ENCODE assay signal across 9 mouse cellular contexts in genomic region chr11:106158930-106159215, GRCm38 (mm10). TPM values are rescaled to one million over a fixed set of nuclear protein-coding genes. Genes with fewer than 3 reads are reported as not detected.
DNase-seq lines count a peak whose midpoint lies in the region; ATAC-seq and TF ChIP-seq lines count a peak whose summit lies in the region.
"Had no signal": no experiment of that assay in that cellular context is flagged by ENCODE, and none has a peak within 500 bp of the region (broad histone marks: within the 10 kb centered on the region; RNA-seq: fewer than 3 reads in every experiment).

No protein-coding gene starts in this region.

- 35% methylated on average over 9 of the region's 9 CpGs for WGBS in heart, embryonic 16.5 days
- WGBS in forebrain, embryonic 16.5 days, result 40% methylated on average over 9 of the region's 9 CpGs

- no peaks in the 10 kb centered on the region for H3K27me3 ChIP-seq in heart, embryonic 16.5 days (ENCODE audit: control insufficient read depth, insufficient read depth, low read length)
- peaks cover 3% of the 10 kb centered on the region; the same call in 1 of the 2 replicates for H3K27me3 ChIP-seq in G1E (ENCODE audit: insufficient read depth, low read length)
- H3K27me3 ChIP-seq in forebrain, embryonic 16.5 days (replicated peaks; ENCODE audit: control insufficient read depth, insufficient read depth, low read length), result no peaks in the 10 kb centered on the region
- H3K27me3 ChIP-seq: Patski had no signal

- no peak for DNase-seq in heart, postnatal 25 days (ENCODE audit: low spot score)
- no peak for DNase-seq in G1E (ENCODE audit: low spot score)
- peak; percentile 26 for DNase-seq in lung, postnatal 14 days
- no peak for DNase-seq in left cerebral cortex, adult 18-20 months (ENCODE audit: low spot score in 2 of 2)
- no peak for DNase-seq in cerebellum, postnatal 36 days
- DNase-seq in embryo, embryonic 10 days (ENCODE audit: low spot score), result no peak

- peaks cover 25% of the 10 kb centered on the region for H3K36me3 ChIP-seq in heart, embryonic 16.5 days (ENCODE audit: control insufficient read depth, insufficient read depth)
- peaks cover 73% of the 10 kb centered on the region for H3K36me3 ChIP-seq in G1E (replicated peaks)
- H3K36me3 ChIP-seq in forebrain, embryonic 16.5 days (ENCODE audit: control insufficient read depth, insufficient read depth), result peaks cover 29% of the 10 kb centered on the region

- H3K4me3 ChIP-seq in heart, embryonic 16.5 days (ENCODE audit: low read length), result peak overlapping the region; percentile 73
- peak overlapping the region; percentile 83 for H3K4me3 ChIP-seq in G1E (ENCODE audit: low read depth, low read length)
- H3K4me3 ChIP-seq in forebrain, embryonic 16.5 days (replicated peaks; ENCODE audit: low read length), result peak overlapping the region; percentile 79

- peak overlapping the region; percentile 92 for H3K27ac ChIP-seq in heart, embryonic 16.5 days (ENCODE audit: low read length)
- H3K27ac ChIP-seq in forebrain, embryonic 16.5 days (ENCODE audit: low read length), result peak overlapping the region; percentile 95

- 0 out of 2 replicates have a peak, but pooled peaks have one; percentile 1 for ATAC-seq in heart, embryonic 16.5 days (replicated peaks; ENCODE audit: extremely low read depth, insufficient read depth, low FRiP score)
- no peak for ATAC-seq in G1E (ENCODE audit: extremely low read depth, insufficient number of reproducible peaks, low FRiP score, poor library complexity, severe bottlenecking)
- ATAC-seq in forebrain, embryonic 16.5 days, result no peak
- ATAC-seq: Patski had no signal

- H3K9me3 ChIP-seq in heart, embryonic 16.5 days (replicated peaks; ENCODE audit: control insufficient read depth, low read length), result no peaks in the 10 kb centered on the region
- H3K9me3 ChIP-seq in G1E (replicated peaks), result no peaks in the 10 kb centered on the region
- no peaks in the 10 kb centered on the region for H3K9me3 ChIP-seq in forebrain, embryonic 16.5 days (ENCODE audit: control insufficient read depth, low read length)

- peaks cover 16% of the 10 kb centered on the region for H3K4me1 ChIP-seq in heart, embryonic 16.5 days (ENCODE audit: control insufficient read depth, insufficient read depth, low read length)
- peaks cover 57% of the 10 kb centered on the region for H3K4me1 ChIP-seq in G1E (ENCODE audit: insufficient read depth, low read depth, low read length)
- peaks cover 29% of the 10 kb centered on the region for H3K4me1 ChIP-seq in forebrain, embryonic 16.5 days (replicated peaks; ENCODE audit: control insufficient read depth, insufficient read depth, low read length)

- intact Hi-C loops in heart, postnatal 25 days (cut with DNase I), result no loop called here

- no peak for TF ChIP-seq CTCF in G1E (IDR thresholded peaks at IDR 0.05; ENCODE audit: low read depth, low read length)

- H3K9ac ChIP-seq in heart, embryonic 16.5 days (ENCODE audit: low read length), result peak overlapping the region; percentile 92
- H3K9ac ChIP-seq in forebrain, embryonic 16.5 days (replicated peaks; ENCODE audit: low read depth, low read length), result peak overlapping the region; percentile 97

- peak overlapping the region; percentile 89 for H3K4me2 ChIP-seq in heart, embryonic 16.5 days (ENCODE audit: low read depth, low read length)
- peak overlapping the region; percentile 83 for H3K4me2 ChIP-seq in forebrain, embryonic 16.5 days (ENCODE audit: low read length)

RNA-seq across cellular contexts. Expression of gene Gm10840, which starts 1.8 kb away (rescaled TPM):
- not detected in 2 replicates for polyA plus RNA-seq in heart, embryonic 16.5 days (2015; fragmentation: Nextera tagmentation; extraction: Ambion mirVana)
- total RNA-seq in heart, postnatal 25 days (2021), result not detected
- total RNA-seq in G1E (2014; fragmentation: Nextera tagmentation) (not detected in 2 replicates), G1E (2017) (not detected in 2 replicates)
- not detected in 2 replicates for polyA plus RNA-seq in G1E (2012)
- polyA plus RNA-seq in forebrain, embryonic 16.5 days (2015; fragmentation: Nextera tagmentation; extraction: Ambion mirVana), result 1.1 and 1.2 TPM in 2 replicates
- 1 to 10 TPM in 1 of 2 experiments, not detected in 1; 1.6 TPM for total RNA-seq in left cerebral cortex, adult 18-20 months (2021)
- polyA plus RNA-seq: Patski had no signal

RNA-seq across cellular contexts. Expression of gene Limd2, which starts 1.8 kb away (rescaled TPM):
- polyA plus RNA-seq in heart, embryonic 16.5 days (2015; fragmentation: Nextera tagmentation; extraction: Ambion mirVana), result 95.5 and 107 TPM in 2 replicates
- total RNA-seq in heart, postnatal 25 days (2021), result 1 to 10 TPM; 4.3 to 5.9 TPM
- total RNA-seq in G1E (2014; fragmentation: Nextera tagmentation), result 258 and 309 TPM in 2 replicates
- total RNA-seq in G1E (2017), result 77.5 and 94.4 TPM in 2 replicates
- 365 and 413 TPM in 2 replicates for polyA plus RNA-seq in G1E (2012)
- 205 and 209 TPM in 2 replicates for polyA plus RNA-seq in forebrain, embryonic 16.5 days (2015; fragmentation: Nextera tagmentation; extraction: Ambion mirVana)
- total RNA-seq in left cerebral cortex, adult 18-20 months (2021), result 10 to 100 TPM; 94.9 to 97.0 TPM

RNA-seq across cellular contexts. Expression of gene Strada, which starts 43.1 kb away (rescaled TPM):
- 17.5 and 21.9 TPM in 2 replicates for polyA plus RNA-seq in heart, embryonic 16.5 days (2015; fragmentation: Nextera tagmentation; extraction: Ambion mirVana)
- total RNA-seq in heart, postnatal 25 days (2021), result 1 to 10 TPM; 6.4 to 6.6 TPM
- 28.9 and 40.2 TPM in 2 replicates for total RNA-seq in G1E (2014; fragmentation: Nextera tagmentation)
- 19.5 and 21.1 TPM in 2 replicates for total RNA-seq in G1E (2017)
- polyA plus RNA-seq in G1E (2012), result 32.3 and 36.2 TPM in 2 replicates
- 28.8 and 30.9 TPM in 2 replicates for polyA plus RNA-seq in forebrain, embryonic 16.5 days (2015; fragmentation: Nextera tagmentation; extraction: Ambion mirVana)
- total RNA-seq in left cerebral cortex, adult 18-20 months (2021), result 10 to 100 TPM; 24.8 to 29.8 TPM

RNA-seq across cellular contexts. Expression of gene Ccdc47, which starts 57.3 kb away (rescaled TPM):
- 101 and 110 TPM in 2 replicates for polyA plus RNA-seq in heart, embryonic 16.5 days (2015; fragmentation: Nextera tagmentation; extraction: Ambion mirVana)
- 10 to 100 TPM; 61.9 to 69.2 TPM for total RNA-seq in heart, postnatal 25 days (2021)
- 78.5 and 92.2 TPM in 2 replicates for total RNA-seq in G1E (2014; fragmentation: Nextera tagmentation)
- 90.1 and 129 TPM in 2 replicates for total RNA-seq in G1E (2017)
- polyA plus RNA-seq in G1E (2012), result 3.8 and 3.9 TPM in 2 replicates
- 110 TPM in 2 replicates for polyA plus RNA-seq in forebrain, embryonic 16.5 days (2015; fragmentation: Nextera tagmentation; extraction: Ambion mirVana)
- total RNA-seq in left cerebral cortex, adult 18-20 months (2021), result 10 to 100 TPM; 84.2 to 91.5 TPM

RNA-seq across cellular contexts. Expression of gene Ddx42, which starts 57.9 kb away (rescaled TPM):
- polyA plus RNA-seq in heart, embryonic 16.5 days (2015; fragmentation: Nextera tagmentation; extraction: Ambion mirVana), result 46.5 and 47.2 TPM in 2 replicates
- 10 to 100 TPM; 24.5 to 25.7 TPM for total RNA-seq in heart, postnatal 25 days (2021)
- total RNA-seq in G1E (2014; fragmentation: Nextera tagmentation) (63.7 and 71.8 TPM in 2 replicates), G1E (2017) (89.0 and 112 TPM in 2 replicates)
- polyA plus RNA-seq in G1E (2012), result 28.4 and 50.3 TPM in 2 replicates
- 112 and 115 TPM in 2 replicates for polyA plus RNA-seq in forebrain, embryonic 16.5 days (2015; fragmentation: Nextera tagmentation; extraction: Ambion mirVana)
- total RNA-seq in left cerebral cortex, adult 18-20 months (2021), result 10 to 100 TPM; 64.4 to 68.0 TPM

Comparison
In these comparisons a context has a peak if more than half of its experiments do, and no peak if none do; other contexts are left out.
1. RNA of gene Limd2, which starts 1.8 kb away (total RNA-seq): 77.5 to 309 TPM in G1E and 94.9 to 97.0 TPM in left cerebral cortex, adult 18-20 months; 4.3 to 5.9 TPM in heart, postnatal 25 days; every median in the first group is over 10 times any median in the second.
2. Peak in every context shown above with its lines, with median percentiles within 50 percentile points of each other: H3K4me3 ChIP-seq.